Mouse (Mus musculus) ES-E14 (cell line): Measurements from ENCODE around the gene Vmn2r35.
"Not testable (repeated sequence)": the region's sequence is repeated elsewhere in the genome, so short reads cannot be mapped to it uniquely, and the experiment has no call there.

ENCODE experiments used
- CHD2 ChIP-seq: IDR thresholded peaks from 2 replicates; pipeline ENCODE4 v1.6.1; 2014; ENCODE audit warnings: mild to moderate bottlenecking, low read depth, low read length, inconsistent platforms
- MAFK ChIP-seq: IDR thresholded peaks from 2 replicates; pipeline ENCODE4 v1.6.1; 2014; ENCODE audit warnings: mild to moderate bottlenecking, low read depth, low read length, inconsistent platforms; ENCODE audit not compliant: insufficient read depth
- ZNF384 ChIP-seq: IDR thresholded peaks from 2 replicates; pipeline ENCODE4 v1.6.1; 2012; ENCODE audit warnings: low read depth, low read length, inconsistent platforms

DNA sequence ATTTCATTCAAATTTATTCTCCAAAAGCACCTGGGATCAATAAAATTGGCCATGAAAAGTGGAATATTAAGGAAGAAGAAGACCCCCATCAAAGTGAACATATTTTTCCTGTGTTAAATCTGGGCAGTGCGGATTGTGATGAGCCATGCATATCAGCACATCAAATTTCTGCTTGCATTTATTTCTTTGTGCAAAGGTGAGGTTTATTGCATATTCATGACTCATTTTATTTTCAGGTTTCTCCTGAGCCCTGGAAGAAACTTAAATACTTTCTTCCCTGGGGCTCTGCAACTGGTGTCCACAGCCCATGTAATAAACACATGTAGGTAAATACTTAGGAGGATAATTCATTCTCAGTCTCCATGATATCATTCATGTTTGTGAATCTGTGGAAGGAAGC is at the start of gene Vmn2r35:
- not testable (repeated sequence) for TF ChIP-seq MAFK, ZNF384, CHD2
